Mouse (Mus musculus) lung, postnatal 0 days (tissue): Measurements from ENCODE around the gene Clps. TPM values are rescaled to one million over a fixed set of nuclear protein-coding genes. Genes with fewer than 3 reads are reported as not detected.

ENCODE experiments used
- ATAC-seq: fragments of 200-750 bp; cut with Nextera tagmentation; 2 replicates; pipeline ENCODE4 v1.8.0; 2017; ENCODE audit warnings: moderate library complexity
- DNase-seq: peaks from one replicate; pipeline ENCODE4 v3.0.0-alpha.2; 2016; ENCODE audit warnings: low spot score
- H3K27ac ChIP-seq: fragments of 300-500 bp; sonication (generic); 2 replicates; pipeline ENCODE4 v1.5.1; 2014; ENCODE audit warnings: antibody characterized with exemption, mild to moderate bottlenecking, low read length, mixed read lengths
- H3K27me3 ChIP-seq: fragments of 300-500 bp; sonication (generic); replicated peaks from 2 replicates; pipeline ENCODE4 v1.6.1; 2014; ENCODE audit warnings: low read length, mixed read lengths; ENCODE audit not compliant: insufficient read depth
- H3K36me3 ChIP-seq: fragments of 300-500 bp; sonication (generic); 2 replicates; pipeline ENCODE4 v1.6.1; 2014; ENCODE audit warnings: low read length, mixed read lengths; ENCODE audit not compliant: insufficient read depth
- H3K4me1 ChIP-seq: fragments of 300-500 bp; sonication (generic); 2 replicates; pipeline ENCODE4 v1.6.1; 2014; ENCODE audit warnings: antibody characterized with exemption, low read depth, low read length, mixed read lengths; ENCODE audit not compliant: insufficient read depth
- H3K4me2 ChIP-seq: fragments of 300-500 bp; sonication (generic); replicated peaks from 2 replicates; pipeline ENCODE4 v1.6.1; 2014; ENCODE audit warnings: low read depth, mild to moderate bottlenecking, low read length, moderate library complexity, mixed read lengths
- H3K4me3 ChIP-seq: fragments of 300-500 bp; sonication (generic); 2 replicates; pipeline ENCODE4 v1.5.1; 2014; ENCODE audit warnings: low read depth, low read length
- H3K9ac ChIP-seq: fragments of 300-500 bp; sonication (generic); replicated peaks from 2 replicates; pipeline ENCODE4 v1.6.1; 2014; ENCODE audit warnings: low read depth, mild to moderate bottlenecking
- H3K9me3 ChIP-seq: fragments of 300-500 bp; sonication (generic); 2 replicates; pipeline ENCODE4 v1.6.1; 2016; ENCODE audit warnings: low read length, mixed read lengths
- CTCF ChIP-seq: IDR thresholded peaks from 2 replicates; pipeline ENCODE4 v1.5.1; 2016; ENCODE audit warnings: antibody characterized with exemption, mild to moderate bottlenecking
- EP300 ChIP-seq: IDR thresholded peaks from 2 replicates; pipeline ENCODE4 v1.6.1; 2016; ENCODE audit warnings: antibody characterized with exemption, mild to moderate bottlenecking, control low read depth
- WGBS: fragments of 180-500 bp; shearing (Covaris S2); extraction: QIAGEN DNeasy Blood & Tissue Kit; methylation state at CpG from one replicate; pipeline ENCODE4 v1.1.7; 2014; 5-methylcytosine and 5-hydroxymethylcytosine counted together
- polyA plus RNA-seq: library from polyadenylated mRNA; unstranded; fragments of >200 nt; fragmentation: Nextera tagmentation; extraction: Ambion mirVana; gene quantifications from 2 replicates; pipeline ENCODE4 v1.2.1, GENCODE M21; 2015

Gene Clps
- polyA plus RNA-seq, 1 experiment from 2014 or later = 0.42 TPM

DNA sequence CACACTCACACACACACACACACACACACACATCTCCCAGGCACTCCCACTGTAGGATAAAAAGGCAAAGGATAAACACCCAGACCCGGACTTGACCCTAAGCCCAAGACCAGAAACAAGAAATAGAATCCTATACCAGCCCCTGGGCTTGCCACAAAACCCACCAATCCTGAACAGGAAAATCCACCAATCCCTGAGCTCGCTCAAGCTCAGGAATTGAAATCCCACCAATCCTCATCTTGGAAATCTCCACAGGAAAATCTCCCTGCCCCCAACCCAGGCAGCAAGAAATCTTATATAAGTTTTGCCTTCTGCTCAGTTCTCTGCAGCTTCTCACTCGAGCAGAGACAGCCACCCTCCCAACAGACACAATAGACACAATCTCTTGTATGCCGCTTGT is 31.4 kb downstream of the Clps start:
- ATAC-seq = no peak
- H3K27ac ChIP-seq = no peak overlapping the region
- H3K9me3 ChIP-seq = no peaks in the 10 kb centered on the region
- no peak overlapping the region for H3K4me3 ChIP-seq
- DNase-seq = no peak
- H3K36me3 ChIP-seq = no peaks in the 10 kb centered on the region
- H3K4me2 ChIP-seq = no peak overlapping the region
- TF ChIP-seq CTCF (no peak), EP300 (no peak)
- WGBS = 74% methylated on average over 4 of the region's 4 CpGs
- H3K27me3 ChIP-seq = no peaks in the 10 kb centered on the region
- H3K4me1 ChIP-seq = peaks cover 8% of the 10 kb centered on the region; the same call in 1 of the 2 replicates
- no peak overlapping the region for H3K9ac ChIP-seq

DNA sequence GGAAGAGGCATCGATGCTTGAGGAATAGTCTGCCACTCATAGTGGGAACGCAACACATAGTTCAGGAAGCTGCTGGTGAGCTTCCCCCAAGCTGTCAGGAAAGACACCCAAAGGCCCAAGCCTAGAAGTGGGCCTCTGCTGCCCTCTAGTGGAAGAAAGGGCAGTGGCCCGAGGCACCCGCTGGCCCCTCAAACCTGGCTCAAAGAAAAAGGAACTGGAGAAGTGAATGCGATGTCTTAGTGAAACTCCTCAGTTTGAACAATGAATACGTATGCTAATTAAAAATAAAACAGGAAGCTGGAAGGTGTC is 32.6 kb downstream of the Clps start:
- Histone ChIP-seq H3K4me2 (peak overlapping the region; percentile 45), H3K4me1 (peaks cover 13% of the 10 kb centered on the region; the same call in 1 of the 2 replicates), H3K9me3 (no peaks in the 10 kb centered on the region), H3K27ac (0 out of 2 replicates have a peak overlapping the region, but pooled peaks have one; percentile 54), H3K27me3 (no peaks in the 10 kb centered on the region), H3K9ac (no peak overlapping the region), H3K36me3 (no peaks in the 10 kb centered on the region), H3K4me3 (peak overlapping the region; percentile 14; the same call in 1 of the 2 replicates)
- WGBS = 0% methylated on average over 6 of the region's 6 CpGs
- peak; percentile 56 for ATAC-seq
- peak; percentile 92 for DNase-seq
- no peak for TF ChIP-seq EP300
- TF ChIP-seq CTCF = peak; percentile 99

DNA sequence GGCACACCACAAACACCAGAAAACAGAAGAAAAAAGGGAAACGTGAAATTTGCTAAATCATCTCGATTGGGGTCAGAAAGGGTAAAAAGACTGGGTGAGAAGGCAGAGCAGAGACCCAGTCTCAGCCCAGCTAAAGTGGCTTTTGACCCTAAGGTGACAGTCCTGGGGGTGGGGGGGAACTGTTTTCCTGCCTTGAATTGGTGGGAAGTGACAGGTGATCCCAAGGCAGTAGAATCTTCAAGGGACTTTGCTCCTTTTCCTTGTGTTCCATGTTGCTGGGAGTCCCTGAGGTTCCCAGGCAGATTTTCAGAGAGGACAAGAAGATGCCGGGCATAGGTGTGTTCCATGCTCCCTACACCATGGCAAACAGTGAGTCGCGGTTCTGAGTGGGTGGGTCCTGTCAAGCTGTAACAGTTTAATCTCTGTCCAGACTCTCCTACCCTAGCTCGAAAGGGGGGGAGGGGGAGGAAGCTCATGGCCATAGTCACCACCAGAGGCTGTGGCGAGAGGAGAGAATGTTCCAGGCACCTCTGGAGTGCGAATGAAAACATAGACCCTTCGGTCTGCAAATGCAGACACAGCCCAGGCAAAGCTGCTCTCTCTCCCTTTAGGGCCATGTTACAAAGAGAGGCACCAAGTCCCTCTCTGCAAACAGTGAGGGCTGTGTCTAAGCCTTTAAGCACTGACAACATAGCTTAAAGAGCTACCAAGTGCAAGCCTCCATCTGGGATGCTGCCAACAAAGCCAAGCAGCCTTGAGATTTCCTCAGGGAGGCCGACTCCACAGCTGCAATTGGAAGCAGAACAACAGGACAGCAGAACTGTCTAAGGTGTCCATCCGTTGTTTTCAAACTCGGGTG is 33.2 kb downstream of the Clps start:
- peak; percentile 3; the same call in 1 of the 2 replicates for ATAC-seq
- peak overlapping the region; percentile 14; the same call in 1 of the 2 replicates for H3K4me3 ChIP-seq
- TF ChIP-seq CTCF (peak; percentile 25; the same call in 1 of the 2 replicates), EP300 (0 out of 2 replicates have a peak, but pooled peaks have one; percentile 12)
- H3K4me2 ChIP-seq = peak overlapping the region; percentile 45
- WGBS = 20% methylated on average over 12 of the region's 12 CpGs
- DNase-seq = peak; percentile 49
- H3K4me1 ChIP-seq = peaks cover 13% of the 10 kb centered on the region; the same call in 1 of the 2 replicates
- peak overlapping the region; percentile 54; the same call in 1 of the 2 replicates for H3K27ac ChIP-seq
- H3K27me3 ChIP-seq = no peaks in the 10 kb centered on the region
- H3K9ac ChIP-seq = no peak overlapping the region
- H3K36me3 ChIP-seq = no peaks in the 10 kb centered on the region
- no peaks in the 10 kb centered on the region for H3K9me3 ChIP-seq

GRCm38 (mm10) chr17:28524831-28525430 is 35.6 kb downstream of the Clps start:
- 67% methylated on average over 4 of the region's 4 CpGs for WGBS
- H3K4me2 ChIP-seq = no peak overlapping the region
- TF ChIP-seq EP300 = no peak
- peak; percentile 25 for TF ChIP-seq CTCF
- H3K4me3 ChIP-seq = no peak overlapping the region
- H3K9ac ChIP-seq = no peak overlapping the region
- H3K4me1 ChIP-seq = peaks cover 18% of the 10 kb centered on the region
- no peaks in the 10 kb centered on the region for H3K36me3 ChIP-seq
- H3K27ac ChIP-seq = peak overlapping the region; percentile 99; the same call in 1 of the 2 replicates
- DNase-seq (no peak), ATAC-seq (no peak)
- H3K27me3 ChIP-seq = no peaks in the 10 kb centered on the region
- no peaks in the 10 kb centered on the region for H3K9me3 ChIP-seq

DNA sequence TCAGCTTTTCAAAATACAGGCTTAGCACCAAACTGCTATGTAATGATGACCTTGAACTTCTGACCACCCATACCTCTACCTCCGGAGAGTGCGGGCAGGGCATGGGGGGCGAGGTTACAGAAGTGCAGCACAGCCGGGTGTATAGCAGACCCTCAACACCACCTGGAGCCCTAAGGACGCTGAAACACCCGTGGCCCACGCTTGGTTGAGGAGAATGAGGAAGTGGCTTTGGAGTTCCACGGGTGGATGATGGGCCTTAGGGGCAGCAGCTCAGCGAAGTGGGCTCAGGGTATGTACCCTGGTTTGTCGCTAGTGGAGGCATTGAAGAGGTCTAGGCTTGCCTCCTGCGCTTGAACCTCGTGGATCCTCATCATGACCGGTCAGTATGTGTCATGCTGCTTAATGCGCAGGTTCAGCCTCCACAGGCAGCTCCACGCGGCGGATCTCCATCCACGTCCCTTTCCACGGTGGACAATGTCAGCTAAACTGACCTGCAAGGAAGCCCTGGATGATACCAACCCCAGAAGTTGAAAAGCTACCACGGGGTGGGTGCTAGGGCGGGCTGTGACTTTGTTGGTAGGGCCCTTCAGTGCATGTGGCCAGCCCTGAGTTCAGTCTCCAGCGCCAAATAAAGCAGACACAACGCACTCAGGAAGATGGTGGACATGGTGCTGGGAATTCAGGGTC is 36.4 kb downstream of the Clps start:
- no peak for ATAC-seq
- Histone ChIP-seq H3K4me1 (peaks cover 21% of the 10 kb centered on the region), H3K36me3 (no peaks in the 10 kb centered on the region), H3K27me3 (no peaks in the 10 kb centered on the region), H3K27ac (peak overlapping the region; percentile 99), H3K9ac (peak overlapping the region; percentile 50; the same call in 1 of the 2 replicates), H3K4me3 (peak overlapping the region; percentile 53), H3K9me3 (no peaks in the 10 kb centered on the region), H3K4me2 (peak overlapping the region; percentile 93)
- WGBS = 79% methylated on average over 23 of the region's 23 CpGs
- DNase-seq = no peak
- TF ChIP-seq EP300 (no peak), CTCF (no peak)
